Mouse (Mus musculus): ENCODE results near the gene Plekhh2. TPM values are rescaled to one million over a fixed set of nuclear protein-coding genes. Genes with fewer than 3 reads are reported as not detected.

Gene Plekhh2
- total and polyA plus RNA-seq, 3 experiments = 0.04 TPM; not detected in 2

DNA sequence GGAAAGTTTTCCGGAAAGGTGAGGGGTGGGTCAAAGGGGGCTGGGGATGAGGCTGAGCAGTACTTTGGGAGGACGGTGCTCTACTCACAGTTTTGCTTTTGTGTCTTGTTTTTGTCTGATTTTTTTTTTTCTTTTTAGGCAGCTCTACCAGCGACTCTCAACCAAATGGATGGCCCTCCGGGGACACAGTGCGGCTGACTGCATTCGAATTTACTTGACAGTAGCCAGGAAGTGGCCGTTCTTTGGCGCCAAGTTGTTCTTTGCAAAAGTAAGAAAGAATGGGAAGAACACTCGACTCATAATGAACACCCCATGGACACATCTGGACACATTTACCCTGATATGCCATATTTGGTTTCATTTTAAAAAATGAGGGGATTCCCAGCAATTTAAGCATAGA lies 99.8 kb downstream of the Plekhh2 start:
- Histone ChIP-seq H3K27me3 (ENCODE audit: control insufficient read depth in 1 of 2, insufficient read depth in 2 of 2, low read length in 2 of 2) (no peaks in the 10 kb centered on the region; a peak in 1 of 4 replicates), H3K4me1 (ENCODE audit: control insufficient read depth in 1 of 2, insufficient read depth in 2 of 2, low read length in 2 of 2) (no peaks in the 10 kb centered on the region), H3K4me3 (ENCODE audit: control insufficient read depth in 1 of 2, insufficient read depth in 1 of 2, low read depth in 2 of 2, low read length in 2 of 2) (no peak overlapping the region), H3K79me2 (ENCODE audit: control insufficient read depth, insufficient read depth, low read length, poor library complexity) (no peaks in the 10 kb centered on the region), H3K27ac (ENCODE audit: control insufficient read depth, low read depth, low read length) (no peak overlapping the region), H3K9me3 (replicated peaks; ENCODE audit: insufficient read depth, low read length) (no peaks in the 10 kb centered on the region), H3K9ac (ENCODE audit: control insufficient read depth, low read depth, low read length, poor library complexity, severe bottlenecking) (no peak overlapping the region), H3K36me3 (ENCODE audit: control insufficient read depth in 1 of 2, insufficient read depth in 2 of 2, low read length in 2 of 2) (no peaks in the 10 kb centered on the region)
- TF ChIP-seq MYB (IDR thresholded peaks at IDR 0.05; ENCODE audit: low read depth, low read length) = no peak
- no peak for TF ChIP-seq EP300 (IDR thresholded peaks at IDR 0.05; ENCODE audit: low read depth in 1 of 2, low read length in 2 of 2)
- no peak for TF ChIP-seq MEF2A (IDR thresholded peaks at IDR 0.05; ENCODE audit: extremely low read depth, insufficient replicate concordance, low read depth, low read length, poor library complexity, severe bottlenecking)
- no peak for TF ChIP-seq UBTF (IDR thresholded peaks at IDR 0.05; ENCODE audit: borderline replicate concordance, insufficient read depth, low read depth, low read length)
- TF ChIP-seq CHD1 (IDR thresholded peaks at IDR 0.05; ENCODE audit: low read depth, low read length) = no peak
- no peak for TF ChIP-seq CTCF (IDR thresholded peaks at IDR 0.05 in 2 of 3, conservative IDR thresholded peaks at IDR 0.05 in 1 of 3; ENCODE audit: control insufficient read depth in 1 of 3, insufficient read depth in 1 of 3, low read depth in 2 of 3, low read length in 3 of 3, poor library complexity in 1 of 3, severe bottlenecking in 1 of 3)
- no peak for TF ChIP-seq BHLHE40 (IDR thresholded peaks at IDR 0.05; ENCODE audit: borderline replicate concordance, low read depth, low read length)
- TF ChIP-seq MAX (IDR thresholded peaks at IDR 0.05; ENCODE audit: low read length) = no peak
- TF ChIP-seq RAD21 (IDR thresholded peaks at IDR 0.05; ENCODE audit: low read depth, low read length) = no peak
- no peak for TF ChIP-seq KAT2A (conservative IDR thresholded peaks at IDR 0.05; ENCODE audit: low read depth, low read length)
- no peak for TF ChIP-seq TCF12 (IDR thresholded peaks at IDR 0.05; ENCODE audit: low read depth, low read length)
- TF ChIP-seq GABPA (IDR thresholded peaks at IDR 0.05; ENCODE audit: low read depth, low read length) = no peak
- no peak for TF ChIP-seq USF1 (IDR thresholded peaks at IDR 0.05; ENCODE audit: low read depth, low read length)
- TF ChIP-seq ETS1 (IDR thresholded peaks at IDR 0.05; ENCODE audit: low read depth, low read length) = no peak
- no peak for TF ChIP-seq ZMIZ1 (IDR thresholded peaks at IDR 0.05; ENCODE audit: low read depth, low read length)
- TF ChIP-seq ZKSCAN1 (IDR thresholded peaks at IDR 0.05; ENCODE audit: low read depth, low read length) = no peak
- TF ChIP-seq MXI1 (IDR thresholded peaks at IDR 0.05; ENCODE audit: low read depth, low read length) = no peak
- no peak for TF ChIP-seq RCOR1 (IDR thresholded peaks at IDR 0.05; ENCODE audit: low read depth, low read length)
- no peak for TF ChIP-seq JUND (IDR thresholded peaks at IDR 0.05; ENCODE audit: low read depth, low read length)
- TF ChIP-seq ZC3H11A (IDR thresholded peaks at IDR 0.05; ENCODE audit: low read depth, low read length) = no peak
- no peak for DNase-seq (ENCODE audit: low read depth, low spot score)

- Histone ChIP-seq H3K36me3 (ENCODE audit: control insufficient read depth in 1 of 2, insufficient read depth in 2 of 2, low read length in 2 of 2) (no peaks in the 10 kb centered on the region), H3K9ac (ENCODE audit: control insufficient read depth, low read depth, low read length, poor library complexity, severe bottlenecking) (no peak overlapping the region), H3K4me1 (ENCODE audit: control insufficient read depth in 1 of 2, insufficient read depth in 2 of 2, low read length in 2 of 2) (no peaks in the 10 kb centered on the region), H3K79me2 (ENCODE audit: control insufficient read depth, insufficient read depth, low read length, poor library complexity) (no peaks in the 10 kb centered on the region), H3K27ac (ENCODE audit: control insufficient read depth, low read depth, low read length) (no peak overlapping the region), H3K9me3 (replicated peaks; ENCODE audit: insufficient read depth, low read length) (no peaks in the 10 kb centered on the region), H3K27me3 (ENCODE audit: control insufficient read depth in 1 of 2, insufficient read depth in 2 of 2, low read length in 2 of 2) (no peaks in the 10 kb centered on the region; a peak in 1 of 4 replicates), H3K4me3 (ENCODE audit: control insufficient read depth in 1 of 2, insufficient read depth in 1 of 2, low read depth in 2 of 2, low read length in 2 of 2) (no peak overlapping the region)
- DNase-seq (ENCODE audit: low read depth, low spot score) = no peak
- TF ChIP-seq MAX (IDR thresholded peaks at IDR 0.05; ENCODE audit: low read length) (no peak), ELF1 (IDR thresholded peaks at IDR 0.05; ENCODE audit: low read depth, low read length) (no peak), ETS1 (IDR thresholded peaks at IDR 0.05; ENCODE audit: low read depth, low read length) (no peak), KAT2A (conservative IDR thresholded peaks at IDR 0.05; ENCODE audit: low read depth, low read length) (no peak), TBP (IDR thresholded peaks at IDR 0.05; ENCODE audit: low read depth, low read length) (no peak), MAFK (IDR thresholded peaks at IDR 0.05; ENCODE audit: borderline replicate concordance, low read depth, low read length) (no peak), ZMIZ1 (IDR thresholded peaks at IDR 0.05; ENCODE audit: low read depth, low read length) (no peak), EP300 (IDR thresholded peaks at IDR 0.05; ENCODE audit: low read depth in 1 of 2, low read length in 2 of 2) (no peak), SMC3 (IDR thresholded peaks at IDR 0.05; ENCODE audit: low read depth, low read length) (no peak), GATA1 (IDR thresholded peaks at IDR 0.05; ENCODE audit: low read depth, low read length) (no peak), RCOR1 (IDR thresholded peaks at IDR 0.05; ENCODE audit: low read depth, low read length) (no peak), UBTF (IDR thresholded peaks at IDR 0.05; ENCODE audit: borderline replicate concordance, insufficient read depth, low read depth, low read length) (no peak), ZKSCAN1 (IDR thresholded peaks at IDR 0.05; ENCODE audit: low read depth, low read length) (no peak), E2F4 (IDR thresholded peaks at IDR 0.05; ENCODE audit: borderline replicate concordance, low read depth, low read length) (no peak), MXI1 (IDR thresholded peaks at IDR 0.05; ENCODE audit: low read depth, low read length) (no peak), USF1 (IDR thresholded peaks at IDR 0.05; ENCODE audit: low read depth, low read length) (no peak)
Measured at GRCm38 (mm10) chr17:84611971-84612370, 100.3 kb downstream of the Plekhh2 start.

All from MEL (cell line).